Mouse (Mus musculus): Measurements from ENCODE around the gene Vmn1r50.
"Not testable (repeated sequence)": the region's sequence is repeated elsewhere in the genome, so short reads cannot be mapped to it uniquely, and the experiment has no call there.

Gene Vmn1r50

DNA sequence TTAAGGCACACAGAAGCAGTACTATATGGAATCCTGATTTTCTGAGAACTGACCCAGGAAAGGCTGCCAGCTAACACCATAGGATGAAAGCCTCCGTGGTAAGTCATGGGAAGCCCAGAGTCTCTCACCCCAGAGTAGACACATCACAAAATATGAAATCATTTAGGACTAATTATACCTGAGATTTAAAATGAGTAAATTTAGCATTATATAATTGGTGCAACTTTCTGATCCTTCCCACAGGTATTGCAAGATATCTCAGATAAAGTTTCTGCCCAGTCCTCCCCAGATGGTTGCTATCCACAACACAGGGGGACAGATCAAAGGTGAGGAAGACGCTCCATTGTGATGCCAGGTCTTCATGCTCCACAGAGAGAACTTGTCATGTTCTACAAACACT lies at the start of gene Vmn1r50:
Gene Vmn1r50 (plus strand): TSS at position 301 of the 400 bp plus-strand sequence.
- no peak for DNase-seq

- DNase-seq: no peak
Observed at GRCm38 (mm10) chr6:90078406-90078805, 22.8 kb upstream of the Vmn1r50 start, which contains the start of gene Vmn1r49. Gene Vmn1r49, minus strand, starts transcription at chr6:90078506.

DNA sequence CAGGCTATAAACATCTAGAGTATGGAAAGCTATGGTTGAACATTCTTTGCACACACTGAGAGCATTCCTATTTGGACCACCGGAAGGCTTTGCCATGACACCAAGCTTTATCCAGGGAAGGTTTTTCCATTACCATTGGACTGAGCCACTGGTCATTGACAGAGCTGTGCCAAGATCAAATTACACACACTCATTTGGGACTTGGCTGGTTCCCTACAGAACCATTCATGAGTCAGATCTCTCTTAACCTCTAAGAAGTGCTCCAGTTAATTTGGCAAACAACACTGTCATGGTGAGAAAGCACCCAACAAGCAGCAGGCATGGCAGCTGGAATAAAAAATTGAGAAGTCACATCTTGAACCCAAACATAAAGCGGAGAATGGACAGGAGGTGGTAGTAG lies 664 bp upstream of the Vmn1r50 start:
- no peak for DNase-seq

GRCm38 (mm10) chr6:90122296-90122695 lies 21.1 kb downstream of the Vmn1r50 start, which contains the start of gene Vmn1r51:
Gene Vmn1r51, plus strand, starts transcription at chr6:90122596.
- not testable (repeated sequence) for DNase-seq

Measured in cerebellum, adult 8-10 months (tissue).